Mouse (Mus musculus) ovary, postnatal 10 days (tissue): ENCODE measurements around the gene Sphk2.

ENCODE experiments used
- DNase-seq: peaks from one replicate; pipeline ENCODE4 v3.0.0; 2022; ENCODE audit warnings: low spot score

The Sphk2 gene

DNA sequence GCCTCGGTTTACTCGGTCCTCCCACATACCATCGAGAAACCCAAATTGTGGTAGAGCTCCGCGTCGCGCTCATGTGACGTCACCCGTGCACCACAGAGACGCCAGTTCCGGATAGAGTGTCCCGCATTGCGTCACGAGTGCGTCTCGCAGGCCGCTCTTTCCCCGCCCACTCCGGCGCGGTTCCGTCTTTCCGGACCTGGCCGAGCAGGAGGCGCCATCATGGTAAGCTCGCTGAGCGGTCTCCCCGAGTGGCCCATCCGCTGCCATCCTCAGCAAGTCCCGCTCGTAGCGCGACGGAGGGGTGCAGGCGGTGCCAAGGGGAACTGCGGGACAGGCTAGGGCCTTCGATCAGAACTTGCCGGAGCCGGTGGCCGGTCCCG is at the start of gene Sphk2:
Gene Sphk2, minus strand, starts transcription at position 85 of the 380 bp plus-strand sequence.
- peak; percentile 99 for DNase-seq

DNA sequence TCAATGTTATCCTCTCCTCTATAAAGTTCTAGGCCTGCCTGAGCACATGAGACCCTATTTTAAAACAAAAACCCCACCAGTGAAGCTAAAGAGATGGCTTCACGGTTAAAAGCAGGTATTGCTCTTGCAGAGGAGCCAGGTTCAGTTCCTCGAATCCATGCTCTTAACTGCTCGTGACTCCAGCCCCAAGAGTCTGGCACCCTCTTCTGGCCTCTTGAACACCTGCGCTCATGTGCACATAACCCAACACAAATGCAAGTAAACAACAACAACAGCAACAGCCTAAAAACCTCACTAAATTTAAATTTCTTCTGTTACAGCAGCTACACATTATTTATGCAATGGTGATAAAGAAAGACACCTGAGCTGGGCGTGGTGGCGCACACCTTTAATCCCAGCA is 49.7 kb upstream of the Sphk2 start:
- no peak for DNase-seq

DNA sequence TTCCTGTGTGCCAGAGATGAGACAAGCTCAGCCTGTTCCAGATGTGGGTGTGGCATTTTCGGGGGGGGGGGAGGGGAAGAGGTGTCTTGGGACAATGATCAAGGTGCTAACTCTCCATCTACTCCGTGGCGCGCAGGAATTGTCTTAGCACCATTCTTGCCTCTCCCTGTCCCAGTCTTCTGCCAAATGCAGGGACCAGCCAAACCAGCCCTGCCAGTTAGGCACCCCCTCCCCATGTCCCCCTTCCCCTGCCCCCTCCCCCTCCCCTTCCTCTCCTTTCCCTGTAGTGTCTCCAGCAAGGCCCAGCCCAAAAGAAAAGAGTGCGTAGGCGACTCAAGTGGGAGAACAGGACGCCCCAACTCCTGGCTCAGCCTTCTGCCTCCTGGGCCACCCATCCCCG is 49.0 kb upstream of the Sphk2 start:
- no peak for DNase-seq

DNA sequence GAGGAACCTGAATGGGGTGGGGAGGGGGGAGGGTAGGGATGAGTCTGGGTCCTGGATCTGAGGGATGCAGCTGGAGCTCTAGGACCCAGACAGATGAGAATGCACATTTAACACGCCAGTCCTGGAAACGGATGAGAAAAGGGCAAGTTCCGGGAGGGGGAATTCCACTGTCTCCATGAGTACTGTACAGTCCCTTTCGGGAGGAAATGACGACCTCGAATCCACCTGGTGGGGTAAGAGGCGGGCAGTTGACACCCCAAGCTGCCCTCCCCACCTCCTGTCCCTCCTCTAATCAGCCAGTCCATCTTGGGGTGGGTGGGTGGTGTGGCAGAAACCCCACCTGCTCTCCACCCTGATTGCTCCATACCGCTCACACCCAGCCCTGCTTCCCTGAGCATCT is 48.2 kb upstream of the Sphk2 start:
- no peak for DNase-seq

DNA sequence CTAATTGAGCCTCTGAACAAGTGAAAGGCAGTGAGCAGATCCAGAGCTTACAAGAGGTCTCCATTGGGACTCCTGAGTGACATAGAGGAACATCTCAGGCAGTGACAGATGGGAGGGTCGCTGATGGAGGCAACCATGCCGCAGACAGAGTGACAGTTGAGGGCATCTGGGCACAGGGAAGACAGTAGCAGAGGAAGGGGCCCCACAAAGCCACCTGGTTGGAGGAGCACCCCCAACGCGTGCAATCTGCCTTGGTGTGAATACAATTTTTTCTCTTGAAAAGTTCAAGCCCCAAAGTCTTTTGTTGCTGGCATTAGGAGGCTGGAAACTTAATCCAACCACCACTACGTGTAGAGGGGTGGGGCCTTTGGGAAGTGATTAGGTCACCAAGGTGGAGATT is 42.3 kb upstream of the Sphk2 start:
- DNase-seq, result no peak

DNA sequence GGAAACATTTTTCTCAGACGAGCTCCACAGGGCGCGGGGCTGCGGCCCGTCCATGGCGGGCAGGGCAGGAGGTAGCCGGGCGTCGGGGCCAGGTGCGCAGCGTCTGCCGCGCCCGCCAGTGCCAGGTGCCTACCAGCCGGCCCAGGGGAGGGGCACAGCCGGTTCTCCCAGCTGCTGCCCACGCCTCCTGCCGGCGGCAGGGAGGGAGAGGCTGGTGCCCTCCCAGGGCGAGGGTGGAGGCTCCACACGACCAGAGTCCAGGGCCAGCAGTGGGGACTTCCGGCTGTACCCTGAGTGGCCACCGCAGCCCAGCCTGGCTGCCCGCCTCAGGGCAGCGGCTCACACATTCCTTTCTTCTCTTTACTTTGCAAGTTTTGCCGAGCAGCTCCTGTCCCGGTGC is 41.6 kb upstream of the Sphk2 start:
- no peak for DNase-seq

DNA sequence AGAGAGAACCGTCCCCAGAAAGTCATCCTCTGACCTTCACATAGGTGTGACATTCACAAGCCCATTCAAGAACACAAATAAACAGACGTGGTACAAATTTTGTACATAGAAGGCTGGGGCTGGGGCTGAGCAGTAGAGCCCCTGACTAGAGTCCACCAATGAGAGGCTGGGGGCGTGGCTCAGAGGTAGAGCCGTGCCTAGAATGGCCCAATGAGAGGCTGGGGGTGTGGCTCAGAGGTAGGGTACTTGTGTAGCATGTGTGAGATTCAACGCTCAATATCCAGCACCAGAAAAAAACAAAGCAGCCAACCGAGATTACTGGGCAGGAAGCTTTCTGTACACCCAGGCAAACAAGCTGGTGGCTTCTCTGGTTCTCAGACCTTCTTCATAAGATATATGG is 37.9 kb upstream of the Sphk2 start:
- DNase-seq, result no peak

DNA sequence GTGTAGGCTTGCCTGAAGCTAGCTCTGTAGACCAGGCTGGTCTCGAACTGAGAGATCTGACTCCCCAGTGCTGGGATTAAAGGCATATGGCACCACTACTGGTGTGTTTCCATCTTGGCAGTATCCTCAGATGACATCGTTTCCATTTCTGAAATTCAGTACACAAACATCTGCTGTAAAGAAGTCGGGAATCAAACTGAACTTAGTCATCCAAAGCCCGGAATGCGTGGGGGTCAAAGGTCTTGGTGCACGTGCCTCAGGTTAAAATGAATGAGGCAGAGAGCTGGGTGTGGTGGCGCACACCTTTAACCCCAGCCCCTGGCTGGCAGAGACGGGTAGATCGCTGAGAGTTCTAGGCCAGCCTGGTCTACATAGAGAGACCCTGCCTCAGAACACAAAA is 32.4 kb upstream of the Sphk2 start:
- no peak for DNase-seq

GRCm38 (mm10) chr7:45749401-45749800 is 31.6 kb upstream of the Sphk2 start:
- DNase-seq, result no peak

DNA sequence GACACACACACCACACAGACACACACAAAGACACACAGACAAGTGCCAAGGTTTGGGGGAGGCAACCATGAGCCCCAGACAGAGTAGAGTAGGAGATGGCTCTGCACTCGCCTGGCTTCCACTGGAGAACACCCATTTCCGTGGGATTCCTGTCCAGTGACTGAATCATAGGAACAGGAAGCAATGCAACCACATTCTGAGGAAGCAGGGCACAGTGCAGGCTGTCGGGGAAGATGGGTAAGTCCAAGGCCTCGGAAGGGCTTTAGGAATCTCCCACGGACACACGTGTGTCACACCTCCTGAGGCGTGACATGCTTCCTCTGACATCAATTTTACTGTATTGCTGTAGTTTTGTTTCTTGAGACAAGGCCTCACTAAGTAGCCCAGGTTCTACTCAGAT is 30.3 kb upstream of the Sphk2 start:
- DNase-seq, result no peak

- no peak for DNase-seq
Measured at GRCm38 (mm10) chr7:45747450-45747849, 29.6 kb upstream of the Sphk2 start.

- DNase-seq, result no peak
Measured at GRCm38 (mm10) chr7:45746518-45746917, 28.7 kb upstream of the Sphk2 start.

GRCm38 (mm10) chr7:45744387-45744786 is 26.6 kb upstream of the Sphk2 start:
- no peak for DNase-seq

DNA sequence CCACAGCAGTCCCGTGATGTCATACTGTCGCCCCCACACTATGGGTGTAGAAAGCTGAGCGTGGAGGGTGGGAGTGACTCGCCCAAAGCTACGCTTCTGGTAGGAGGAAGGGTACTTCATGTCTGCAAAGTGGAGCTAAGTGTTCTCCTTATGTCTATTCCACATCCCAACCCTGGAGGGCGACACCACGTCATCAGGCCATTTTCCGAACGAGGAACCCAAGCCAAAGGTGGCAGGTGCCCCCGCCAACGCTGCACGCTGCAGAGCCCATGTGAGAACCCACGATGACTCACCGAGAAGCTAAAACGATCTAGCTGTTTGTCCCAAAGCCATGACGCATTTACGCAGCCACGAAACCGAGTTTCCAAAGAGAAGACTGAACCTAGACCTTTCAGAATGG is 24.5 kb upstream of the Sphk2 start:
- DNase-seq, result no peak

DNA sequence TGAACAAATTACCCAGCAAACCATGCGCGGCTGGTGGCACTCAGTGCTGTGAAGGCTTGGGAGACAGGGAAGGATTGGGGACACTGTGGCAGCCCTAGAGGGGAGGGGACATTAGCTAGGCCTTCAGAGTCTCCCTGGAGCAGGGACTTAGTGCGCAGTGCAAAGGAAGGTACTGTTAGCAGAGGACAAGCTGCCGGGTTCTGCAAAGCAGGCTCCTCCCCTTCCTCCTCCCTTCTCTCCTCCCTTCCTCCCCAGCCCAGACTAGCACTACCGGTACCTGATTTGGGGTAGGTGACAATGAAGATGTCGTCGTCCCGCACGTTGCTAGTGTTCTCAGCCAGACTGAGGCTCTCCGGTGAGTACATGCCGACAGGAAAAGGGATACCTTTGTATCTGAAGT is 24.0 kb upstream of the Sphk2 start:
- no peak for DNase-seq

- DNase-seq, result no peak
Measured at GRCm38 (mm10) chr7:45741308-45741707, 23.5 kb upstream of the Sphk2 start.

GRCm38 (mm10) chr7:45739820-45740219 is 22.0 kb upstream of the Sphk2 start:
- DNase-seq, result no peak

GRCm38 (mm10) chr7:45739162-45739763 is 21.5 kb upstream of the Sphk2 start:
- DNase-seq, result no peak

DNA sequence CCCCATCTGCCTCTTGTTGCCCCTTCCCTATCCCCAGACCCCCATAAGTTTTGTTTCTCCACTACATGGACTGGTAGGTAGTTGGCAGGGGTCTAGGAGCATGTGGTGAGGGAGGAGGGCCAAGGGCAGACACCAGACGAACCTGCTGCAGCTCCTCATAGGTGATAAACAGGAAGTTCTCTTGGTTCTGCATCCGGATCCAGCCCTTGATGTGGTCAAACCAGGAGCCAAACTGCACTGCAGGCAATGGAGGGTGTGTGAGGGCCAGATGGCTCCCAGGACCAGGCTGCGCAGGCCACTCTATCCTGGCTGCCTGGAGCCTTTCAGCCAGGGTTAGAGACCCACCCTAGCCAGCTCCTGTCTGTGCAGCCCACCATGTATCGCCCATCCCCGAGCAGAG is 15.7 kb upstream of the Sphk2 start:
- DNase-seq, result no peak

DNA sequence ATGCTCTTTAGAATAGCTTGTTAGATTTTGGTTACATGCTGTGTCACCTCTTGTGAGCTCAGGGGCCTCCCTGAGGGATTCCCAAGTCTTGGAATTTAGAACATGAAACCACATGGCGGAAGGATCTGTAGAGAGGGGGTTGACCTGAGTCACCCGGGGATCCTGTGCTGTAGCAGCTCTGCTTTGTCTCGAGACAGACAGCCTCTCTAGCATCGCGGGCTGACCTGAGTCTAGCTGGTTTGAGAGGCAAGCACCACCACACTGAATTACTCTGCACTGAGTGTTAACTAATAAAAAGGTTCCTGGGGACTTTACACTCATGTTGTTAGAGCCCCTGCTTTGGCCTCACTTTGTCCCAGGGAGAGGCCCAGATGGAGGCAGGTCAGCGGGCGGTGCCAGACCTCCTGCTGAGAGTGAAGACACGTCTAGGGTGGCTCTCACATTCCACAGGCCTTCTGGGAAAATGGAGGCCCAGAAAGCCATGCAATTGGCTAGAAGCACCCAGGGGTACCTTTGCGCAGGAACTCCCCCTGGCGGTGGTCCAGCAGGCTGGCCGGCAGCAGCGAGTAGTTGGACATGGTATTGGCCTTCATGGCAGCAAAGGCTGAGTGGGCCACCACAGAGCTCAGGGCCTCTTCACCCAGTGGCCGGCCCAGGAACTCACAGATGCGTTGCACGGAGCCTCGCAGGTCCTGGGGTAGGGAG is 13.1 kb upstream of the Sphk2 start:
- DNase-seq, result no peak

- no peak for DNase-seq
Measured at GRCm38 (mm10) chr7:45727625-45728024, 9.8 kb upstream of the Sphk2 start.

GRCm38 (mm10) chr7:45726419-45726818 is 8.6 kb upstream of the Sphk2 start:
- DNase-seq, result no peak

DNA sequence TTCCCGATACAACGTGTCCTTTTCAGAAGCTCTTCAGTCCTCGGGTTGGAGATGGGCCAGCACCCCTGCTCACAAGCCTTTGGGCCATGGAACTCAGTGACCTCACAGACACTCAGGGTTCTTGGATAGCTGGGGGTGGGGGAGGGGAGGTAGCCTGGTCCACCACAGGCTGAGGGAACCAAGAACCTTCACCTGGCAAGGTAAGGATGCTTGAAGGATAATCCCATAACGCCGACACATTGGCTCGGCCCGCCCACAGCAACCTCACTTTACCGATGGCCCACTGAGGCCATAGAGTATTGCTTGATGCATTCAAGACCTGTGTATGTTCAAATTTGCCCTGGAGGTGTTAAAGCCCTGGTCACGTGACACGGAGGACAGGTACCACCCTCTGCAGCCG is 7.9 kb upstream of the Sphk2 start, which contains the start of gene Spaca4:
Gene Spaca4, minus strand, starts transcription at position 101 of the 400 bp plus-strand sequence.
- DNase-seq, result no peak

DNA sequence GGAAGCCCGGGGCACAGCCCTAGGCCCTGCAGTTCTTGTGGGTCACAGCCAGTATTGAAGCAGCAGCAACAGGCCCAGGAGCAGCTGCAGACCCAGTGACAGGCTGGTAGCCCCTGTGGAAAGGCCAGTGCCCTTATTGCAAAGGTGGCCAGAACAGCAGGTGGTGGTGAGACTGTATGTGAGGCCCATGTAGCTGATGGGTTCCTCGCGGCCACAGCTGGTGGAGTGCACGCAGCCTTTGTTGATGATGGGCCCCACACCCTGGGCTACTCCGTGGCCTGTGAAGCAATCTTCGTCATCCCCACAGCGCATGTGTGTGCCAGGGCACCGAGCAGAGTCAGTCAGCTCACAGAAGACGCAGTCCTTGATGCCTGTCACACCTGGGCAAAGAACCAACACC is 7.3 kb upstream of the Sphk2 start:
- no peak for DNase-seq
